Mouse (Mus musculus): ENCODE results near the gene Il10rb. TPM values are rescaled to one million over a fixed set of nuclear protein-coding genes. Genes with fewer than 3 reads are reported as not detected.
A peak's percentile ranks its signal among the peaks of the same experiment; 100 is the strongest.

Gene Il10rb
- polyA plus RNA-seq, 1 experiment from 2014 or later: 19.4 TPM

GRCm38 (mm10) chr16:91459396-91459795 lies 53.4 kb downstream of the Il10rb start:
- no peak for ATAC-seq (ENCODE audit: insufficient number of reproducible peaks, insufficient read depth, low FRiP score, low TSS enrichment, low read depth)
- Histone ChIP-seq H3K4me2 (no peak overlapping the region), H3K4me1 (0 out of 2 replicates have a peak, but pooled peaks cover 2% of the 10 kb centered on the region), H3K4me3 (no peak overlapping the region), H3K27ac (no peak overlapping the region), H3K9ac (no peak overlapping the region), H3K36me3 (no peaks in the 10 kb centered on the region), H3K9me3 (no peaks in the 10 kb centered on the region), H3K27me3 (no peaks in the 10 kb centered on the region)
- WGBS: 92% methylated on average over 3 of the region's 3 CpGs

- Histone ChIP-seq H3K27me3 (no peaks in the 10 kb centered on the region), H3K9me3 (no peaks in the 10 kb centered on the region), H3K27ac (no peak overlapping the region), H3K4me3 (no peak overlapping the region), H3K4me1 (0 out of 2 replicates have a peak, but pooled peaks cover 2% of the 10 kb centered on the region), H3K36me3 (no peaks in the 10 kb centered on the region), H3K9ac (no peak overlapping the region), H3K4me2 (no peak overlapping the region)
- WGBS: 65% methylated on average over 11 of the region's 11 CpGs
- no peak for ATAC-seq (ENCODE audit: insufficient number of reproducible peaks, insufficient read depth, low FRiP score, low TSS enrichment, low read depth)
Measured at GRCm38 (mm10) chr16:91459841-91460370, 53.9 kb downstream of the Il10rb start.

GRCm38 (mm10) chr16:91461066-91461638 lies 55.2 kb downstream of the Il10rb start:
- Histone ChIP-seq H3K4me1 (peaks cover 11% of the 10 kb centered on the region), H3K4me2 (no peak overlapping the region), H3K4me3 (no peak overlapping the region), H3K27me3 (no peaks in the 10 kb centered on the region), H3K9me3 (no peaks in the 10 kb centered on the region), H3K9ac (no peak overlapping the region), H3K27ac (no peak overlapping the region), H3K36me3 (no peaks in the 10 kb centered on the region)
- no peak for ATAC-seq (ENCODE audit: insufficient number of reproducible peaks, insufficient read depth, low FRiP score, low TSS enrichment, low read depth)
- WGBS: 70% methylated on average over 11 of the region's 11 CpGs

- no peak overlapping the region for H3K4me2 ChIP-seq
- ATAC-seq (ENCODE audit: insufficient number of reproducible peaks, insufficient read depth, low FRiP score, low TSS enrichment, low read depth): no peak
Measured at GRCm38 (mm10) chr16:91461773-91462181, 55.8 kb downstream of the Il10rb start.

GRCm38 (mm10) chr16:91462644-91463043 lies 56.7 kb downstream of the Il10rb start:
- Histone ChIP-seq H3K4me3 (no peak overlapping the region), H3K9ac (no peak overlapping the region), H3K4me1 (peaks cover 16% of the 10 kb centered on the region), H3K36me3 (no peaks in the 10 kb centered on the region), H3K4me2 (no peak overlapping the region), H3K27me3 (no peaks in the 10 kb centered on the region), H3K9me3 (no peaks in the 10 kb centered on the region), H3K27ac (no peak overlapping the region)
- no peak for ATAC-seq (ENCODE audit: insufficient number of reproducible peaks, insufficient read depth, low FRiP score, low TSS enrichment, low read depth)
- 69% methylated on average over 3 of the region's 3 CpGs for WGBS

More at GRCm38 (mm10) chr16:91461773-91462181, 55.8 kb downstream of the Il10rb start:
- Histone ChIP-seq H3K9ac (no peak overlapping the region), H3K36me3 (no peaks in the 10 kb centered on the region), H3K4me3 (no peak overlapping the region), H3K27ac (no peak overlapping the region), H3K27me3 (no peaks in the 10 kb centered on the region), H3K4me1 (peaks cover 16% of the 10 kb centered on the region), H3K9me3 (no peaks in the 10 kb centered on the region)
- 59% methylated on average over 9 of the region's 9 CpGs for WGBS

GRCm38 (mm10) chr16:91463400-91463799 lies 57.4 kb downstream of the Il10rb start:
- H3K27me3 ChIP-seq: no peaks in the 10 kb centered on the region
- no peaks in the 10 kb centered on the region for H3K36me3 ChIP-seq
- ATAC-seq (ENCODE audit: insufficient number of reproducible peaks, insufficient read depth, low FRiP score, low TSS enrichment, low read depth): no peak
- H3K4me1 ChIP-seq: peaks cover 16% of the 10 kb centered on the region
- WGBS: 92% methylated on average over 2 of the region's 2 CpGs
- no peak overlapping the region for H3K27ac ChIP-seq
- H3K9ac ChIP-seq: no peak overlapping the region
- H3K4me3 ChIP-seq: no peak overlapping the region
- H3K9me3 ChIP-seq: no peaks in the 10 kb centered on the region
- H3K4me2 ChIP-seq: no peak overlapping the region

- 86% methylated on average over 4 of the region's 4 CpGs for WGBS
Measured at GRCm38 (mm10) chr16:91463836-91464400, 58.0 kb downstream of the Il10rb start.

GRCm38 (mm10) chr16:91464594-91465504 lies 58.9 kb downstream of the Il10rb start:
- H3K4me1 ChIP-seq: peaks cover 16% of the 10 kb centered on the region
- peak overlapping the region; percentile 62 for H3K4me3 ChIP-seq
- peak overlapping the region; percentile 77 for H3K9ac ChIP-seq
- H3K27me3 ChIP-seq: no peaks in the 10 kb centered on the region
- peak overlapping the region; percentile 62 for H3K27ac ChIP-seq
- 1% methylated on average over 44 of the region's 44 CpGs for WGBS
- peak; percentile 90 for ATAC-seq (ENCODE audit: insufficient number of reproducible peaks, insufficient read depth, low FRiP score, low TSS enrichment, low read depth)
- H3K36me3 ChIP-seq: no peaks in the 10 kb centered on the region
- H3K4me2 ChIP-seq: peak overlapping the region; percentile 89
- H3K9me3 ChIP-seq: no peaks in the 10 kb centered on the region

More at GRCm38 (mm10) chr16:91463836-91464400, 58.0 kb downstream of the Il10rb start:
- Histone ChIP-seq H3K36me3 (no peaks in the 10 kb centered on the region), H3K27ac (no peak overlapping the region), H3K27me3 (no peaks in the 10 kb centered on the region), H3K4me2 (peak overlapping the region; percentile 89), H3K4me1 (peaks cover 16% of the 10 kb centered on the region), H3K4me3 (peak overlapping the region; percentile 62), H3K9me3 (no peaks in the 10 kb centered on the region), H3K9ac (peak overlapping the region; percentile 77; the same call in 1 of the 2 replicates)
- no peak for ATAC-seq (ENCODE audit: insufficient number of reproducible peaks, insufficient read depth, low FRiP score, low TSS enrichment, low read depth)

GRCm38 (mm10) chr16:91465505-91466240 lies 59.7 kb downstream of the Il10rb start:
- Histone ChIP-seq H3K36me3 (no peaks in the 10 kb centered on the region), H3K9me3 (no peaks in the 10 kb centered on the region), H3K4me2 (peak overlapping the region; percentile 89), H3K4me3 (peak overlapping the region; percentile 62), H3K9ac (peak overlapping the region; percentile 77), H3K27me3 (no peaks in the 10 kb centered on the region), H3K4me1 (peaks cover 19% of the 10 kb centered on the region), H3K27ac (no peak overlapping the region)
- ATAC-seq (ENCODE audit: insufficient number of reproducible peaks, insufficient read depth, low FRiP score, low TSS enrichment, low read depth): no peak
- WGBS: 43% methylated on average over 13 of the region's 13 CpGs

GRCm38 (mm10) chr16:91466566-91466965 lies 60.6 kb downstream of the Il10rb start:
- Histone ChIP-seq H3K9ac (no peak overlapping the region), H3K27ac (no peak overlapping the region), H3K27me3 (no peaks in the 10 kb centered on the region), H3K9me3 (no peaks in the 10 kb centered on the region), H3K4me1 (peaks cover 19% of the 10 kb centered on the region), H3K4me2 (0 out of 2 replicates have a peak overlapping the region, but pooled peaks have one; percentile 89), H3K36me3 (no peaks in the 10 kb centered on the region), H3K4me3 (no peak overlapping the region)
- WGBS: 58% methylated on average over 6 of the region's 6 CpGs
- no peak for ATAC-seq (ENCODE audit: insufficient number of reproducible peaks, insufficient read depth, low FRiP score, low TSS enrichment, low read depth)

- Histone ChIP-seq H3K9me3 (no peaks in the 10 kb centered on the region), H3K4me3 (no peak overlapping the region), H3K36me3 (no peaks in the 10 kb centered on the region), H3K27ac (no peak overlapping the region), H3K27me3 (no peaks in the 10 kb centered on the region), H3K4me2 (no peak overlapping the region), H3K9ac (no peak overlapping the region), H3K4me1 (peaks cover 15% of the 10 kb centered on the region)
- WGBS: 71% methylated on average over 3 of the region's 3 CpGs
- no peak for ATAC-seq (ENCODE audit: insufficient number of reproducible peaks, insufficient read depth, low FRiP score, low TSS enrichment, low read depth)
Measured at GRCm38 (mm10) chr16:91470470-91470869, 64.5 kb downstream of the Il10rb start.

All from embryonic facial prominence, embryonic 13.5 days (tissue).